Mouse (Mus musculus): ENCODE measurements around the gene Agbl2. TPM values are rescaled to one million over a fixed set of nuclear protein-coding genes. Genes with fewer than 3 reads are reported as not detected.

The Agbl2 gene
- polyA plus RNA-seq, 1 experiment from 2014 or later, result 0.35 TPM

DNA sequence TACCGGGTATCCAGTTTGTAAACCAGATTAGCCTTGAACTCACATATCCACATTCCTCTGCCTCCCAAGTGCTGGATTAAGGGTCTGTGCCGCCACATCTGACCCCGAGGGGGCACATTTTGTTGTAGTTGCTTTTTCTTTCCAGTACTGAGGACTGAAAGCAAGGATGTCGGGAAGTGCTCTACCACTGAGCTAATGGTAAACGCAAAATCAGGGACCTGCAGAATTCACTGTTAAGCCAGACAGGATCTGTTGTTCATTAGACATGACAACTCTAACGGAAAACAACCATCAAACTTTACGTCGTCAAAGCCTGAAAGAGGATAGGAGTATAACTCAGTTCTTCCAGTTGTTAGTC lies 64.0 kb downstream of the Agbl2 start:
- WGBS, result under 1% methylated on average over 8 of the region's 8 CpGs
- H3K4me1 ChIP-seq (replicated peaks; ENCODE audit: control insufficient read depth, insufficient read depth), result 0 out of 2 replicates have a peak, but pooled peaks cover 4% of the 10 kb centered on the region

DNA sequence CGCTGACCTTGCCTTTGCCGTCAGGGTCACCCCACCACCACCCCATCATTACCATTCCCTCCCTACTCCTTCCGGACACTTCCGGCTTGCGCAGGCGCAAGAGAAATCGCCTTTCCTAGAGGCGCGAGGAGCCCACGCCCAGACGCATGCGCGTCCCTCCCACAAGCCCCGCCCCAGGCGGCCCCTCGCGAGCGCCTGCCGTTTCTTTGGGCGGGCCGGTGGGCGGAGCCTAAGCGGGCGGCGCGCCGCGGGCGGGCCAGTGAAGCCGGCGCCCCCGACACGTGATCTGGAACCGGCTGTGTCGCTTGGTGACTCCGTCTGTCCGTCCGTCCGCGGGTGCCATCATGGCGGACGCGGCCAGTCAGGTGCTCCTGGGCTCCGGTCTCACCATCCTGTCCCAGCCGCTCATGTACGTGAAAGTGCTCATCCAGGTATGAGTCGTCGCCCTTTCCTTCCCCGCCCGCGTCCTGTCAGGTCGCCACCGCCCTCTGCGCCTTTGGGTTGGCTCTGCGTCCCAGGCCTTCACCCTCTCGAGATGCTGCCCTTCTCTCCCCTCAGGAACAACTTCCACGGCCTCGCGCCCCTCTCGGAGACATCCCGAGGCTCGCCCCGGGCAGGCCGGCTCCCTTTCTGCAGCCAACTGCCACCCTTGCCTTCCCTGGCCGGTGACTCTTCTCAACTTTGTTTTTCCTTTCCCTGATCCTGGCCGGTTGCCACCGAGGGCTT lies 64.6 kb downstream of the Agbl2 start, which contains the start of gene Mtch2:
Mtch2 (plus strand) TSS at position 201 of the 726 bp plus-strand sequence.
- TF ChIP-seq CTCF (IDR thresholded peaks at IDR 0.05; ENCODE audit: low read depth), result no peak
- TF ChIP-seq EP300 (optimal IDR thresholded peaks at IDR 0.05), result no peak
- Histone ChIP-seq H3K4me1 (replicated peaks; ENCODE audit: control insufficient read depth, insufficient read depth) (0 out of 2 replicates have a peak, but pooled peaks cover 4% of the 10 kb centered on the region), H3K4me2 (replicated peaks; ENCODE audit: low read depth) (peak within 1 kb of the TSS; percentile 61), H3K9ac (ENCODE audit: low read length) (peak within 1 kb of the TSS; percentile 95), H3K27me3 (ENCODE audit: control insufficient read depth, insufficient read depth, low read length) (no peaks in the 10 kb centered on the region), H3K36me3 (ENCODE audit: control insufficient read depth, insufficient read depth, low read length) (peaks cover 15% of the 10 kb centered on the region), H3K4me3 (ENCODE audit: low read depth, low read length) (peak within 1 kb of the TSS; percentile 96), H3K27ac (replicated peaks) (peak within 1 kb of the TSS; percentile 94), H3K9me3 (ENCODE audit: control insufficient read depth, low read length) (no peaks in the 10 kb centered on the region)
- DNase-seq (ENCODE audit: low spot score), result peak; percentile 99
- ATAC-seq (ENCODE audit: low FRiP score, low TSS enrichment), result peak; percentile 98
- under 1% methylated on average over 64 of the region's 67 CpGs for WGBS

More for the DNA sequence above, 64.0 kb downstream of the Agbl2 start:
- Histone ChIP-seq H3K27me3 (ENCODE audit: control insufficient read depth, insufficient read depth, low read length) (no peaks in the 10 kb centered on the region), H3K4me3 (ENCODE audit: low read depth, low read length) (peak overlapping the region; percentile 96), H3K27ac (replicated peaks) (peak overlapping the region; percentile 70), H3K9ac (ENCODE audit: low read length) (peak overlapping the region; percentile 51; the same call in 1 of the 2 replicates), H3K4me2 (replicated peaks; ENCODE audit: low read depth) (peak overlapping the region; percentile 61), H3K36me3 (ENCODE audit: control insufficient read depth, insufficient read depth, low read length) (peaks cover 13% of the 10 kb centered on the region), H3K9me3 (ENCODE audit: control insufficient read depth, low read length) (no peaks in the 10 kb centered on the region)
- DNase-seq (ENCODE audit: low spot score) (no peak), ATAC-seq (ENCODE audit: low FRiP score, low TSS enrichment) (peak; percentile 47)
- TF ChIP-seq CTCF (IDR thresholded peaks at IDR 0.05; ENCODE audit: low read depth) (peak; percentile 25; the same call in 1 of the 2 replicates), EP300 (optimal IDR thresholded peaks at IDR 0.05) (no peak)

DNA sequence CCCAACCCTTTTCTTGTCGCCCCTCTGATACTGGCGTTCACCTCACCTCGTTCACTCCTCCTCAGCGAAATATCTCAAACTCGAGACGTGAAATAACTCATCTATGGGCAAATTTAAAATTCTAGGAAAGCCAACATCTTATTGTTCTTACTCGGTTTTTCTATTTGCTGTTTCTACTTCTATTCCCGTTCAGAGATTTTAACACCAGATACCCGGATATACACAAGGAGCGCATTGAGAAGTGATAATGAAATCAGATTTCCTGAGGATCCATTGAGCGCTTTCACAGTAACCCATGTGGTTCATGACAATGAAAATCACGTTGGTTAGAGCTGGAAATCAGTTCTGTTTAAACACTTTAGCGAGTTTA lies 65.1 kb downstream of the Agbl2 start:
- Histone ChIP-seq H3K36me3 (ENCODE audit: control insufficient read depth, insufficient read depth, low read length) (peaks cover 15% of the 10 kb centered on the region), H3K9ac (ENCODE audit: low read length) (peak overlapping the region; percentile 95), H3K4me1 (replicated peaks; ENCODE audit: control insufficient read depth, insufficient read depth) (0 out of 2 replicates have a peak, but pooled peaks cover 4% of the 10 kb centered on the region), H3K9me3 (ENCODE audit: control insufficient read depth, low read length) (no peaks in the 10 kb centered on the region), H3K27me3 (ENCODE audit: control insufficient read depth, insufficient read depth, low read length) (no peaks in the 10 kb centered on the region), H3K27ac (replicated peaks) (peak overlapping the region; percentile 94), H3K4me2 (replicated peaks; ENCODE audit: low read depth) (peak overlapping the region; percentile 61), H3K4me3 (ENCODE audit: low read depth, low read length) (peak overlapping the region; percentile 96)
- WGBS, result under 1% methylated on average over 13 of the region's 13 CpGs
- ATAC-seq (ENCODE audit: low FRiP score, low TSS enrichment) (no peak), DNase-seq (ENCODE audit: low spot score) (no peak)
- no peak for TF ChIP-seq CTCF (IDR thresholded peaks at IDR 0.05; ENCODE audit: low read depth)
- no peak for TF ChIP-seq EP300 (optimal IDR thresholded peaks at IDR 0.05)

DNA sequence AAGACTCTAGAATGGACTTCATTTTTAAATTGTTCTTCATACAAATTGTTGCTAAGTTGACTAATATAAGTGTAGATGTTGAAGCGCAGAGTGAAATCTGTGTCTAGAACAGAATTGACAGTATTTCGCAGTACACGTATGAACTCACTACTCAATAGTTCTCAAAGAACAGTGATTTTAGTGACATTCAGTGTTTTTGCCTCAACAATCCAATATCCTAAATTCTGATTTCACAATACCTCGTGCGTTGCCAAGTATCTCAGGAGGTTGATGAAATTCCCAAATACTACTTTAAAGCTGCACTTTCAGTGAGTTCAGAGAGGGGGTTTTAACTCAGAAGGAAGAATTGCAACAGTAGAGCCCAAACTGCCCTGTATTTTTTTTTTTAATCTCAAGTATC lies 65.8 kb downstream of the Agbl2 start:
- peak overlapping the region; percentile 61 for H3K4me2 ChIP-seq (replicated peaks; ENCODE audit: low read depth)
- H3K27me3 ChIP-seq (ENCODE audit: control insufficient read depth, insufficient read depth, low read length), result no peaks in the 10 kb centered on the region
- H3K27ac ChIP-seq (replicated peaks), result no peak overlapping the region
- ATAC-seq (ENCODE audit: low FRiP score, low TSS enrichment) (no peak), DNase-seq (ENCODE audit: low spot score) (no peak)
- peaks cover 15% of the 10 kb centered on the region for H3K36me3 ChIP-seq (ENCODE audit: control insufficient read depth, insufficient read depth, low read length)
- H3K9ac ChIP-seq (ENCODE audit: low read length), result 0 out of 2 replicates have a peak overlapping the region, but pooled peaks have one; percentile 95
- no peaks in the 10 kb centered on the region for H3K9me3 ChIP-seq (ENCODE audit: control insufficient read depth, low read length)
- H3K4me3 ChIP-seq (ENCODE audit: low read depth, low read length), result peak overlapping the region; percentile 96; the same call in 1 of the 2 replicates
- WGBS, result 81% methylated on average over 5 of the region's 5 CpGs
- H3K4me1 ChIP-seq (replicated peaks; ENCODE audit: control insufficient read depth, insufficient read depth), result 0 out of 2 replicates have a peak, but pooled peaks cover 4% of the 10 kb centered on the region
- no peak for TF ChIP-seq CTCF (IDR thresholded peaks at IDR 0.05; ENCODE audit: low read depth)
- TF ChIP-seq EP300 (optimal IDR thresholded peaks at IDR 0.05), result no peak

DNA sequence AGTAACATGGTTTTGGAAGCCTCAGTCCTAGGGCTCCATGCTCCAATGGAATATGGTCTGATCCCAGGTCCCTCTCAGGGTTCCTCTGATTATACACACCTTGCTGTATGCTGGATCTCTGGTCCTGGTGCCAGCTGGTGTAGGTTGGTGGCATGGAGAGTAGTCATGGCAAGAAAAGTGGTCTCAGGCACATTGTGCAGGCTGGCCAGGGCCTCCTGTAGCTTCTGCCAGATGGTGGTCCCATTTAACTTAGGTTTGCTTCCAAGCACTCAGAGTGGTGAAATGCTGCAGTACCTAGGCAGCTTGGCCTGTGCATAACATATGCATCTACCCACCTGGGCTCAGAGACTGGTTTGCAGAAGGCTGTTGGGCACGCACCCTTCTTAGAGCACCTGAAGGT lies 67.9 kb downstream of the Agbl2 start:
- Histone ChIP-seq H3K36me3 (ENCODE audit: control insufficient read depth, insufficient read depth, low read length) (peaks cover 17% of the 10 kb centered on the region), H3K4me2 (replicated peaks; ENCODE audit: low read depth) (no peak overlapping the region)
- DNase-seq (ENCODE audit: low spot score), result no peak

DNA sequence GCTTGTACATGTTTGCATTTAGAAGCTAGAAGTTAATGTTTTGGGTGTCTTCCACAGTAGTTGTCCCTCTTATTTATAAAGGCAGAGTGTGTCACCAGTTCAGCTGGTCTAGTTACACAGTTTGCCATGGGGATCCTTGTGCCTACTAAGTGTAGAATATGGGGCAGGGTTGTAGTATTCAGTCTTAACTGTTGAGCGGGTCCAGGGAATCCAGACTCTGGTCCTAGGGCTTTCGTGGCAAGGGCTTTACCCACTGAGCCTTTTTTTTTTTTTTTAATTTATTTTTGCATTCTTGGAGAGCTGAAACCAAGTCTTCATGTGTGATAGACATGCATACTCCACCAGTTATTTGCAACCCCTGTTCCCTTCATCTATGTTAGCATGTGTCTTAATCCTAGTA lies 79.0 kb downstream of the Agbl2 start:
- peaks cover 24% of the 10 kb centered on the region for H3K36me3 ChIP-seq (ENCODE audit: control insufficient read depth, insufficient read depth, low read length)
- no peak for DNase-seq (ENCODE audit: low spot score)
- H3K4me2 ChIP-seq (replicated peaks; ENCODE audit: low read depth), result no peak overlapping the region
- no peaks in the 10 kb centered on the region for H3K4me1 ChIP-seq (replicated peaks; ENCODE audit: control insufficient read depth, insufficient read depth)
- no peak overlapping the region for H3K4me3 ChIP-seq (ENCODE audit: low read depth, low read length)
- no peaks in the 10 kb centered on the region for H3K9me3 ChIP-seq (ENCODE audit: control insufficient read depth, low read length)
- no peak overlapping the region for H3K27ac ChIP-seq (replicated peaks)
- no peaks in the 10 kb centered on the region for H3K27me3 ChIP-seq (ENCODE audit: control insufficient read depth, insufficient read depth, low read length)
- no peak for ATAC-seq (ENCODE audit: low FRiP score, low TSS enrichment)
- 86% methylated on average over 2 of the region's 2 CpGs for WGBS
- H3K9ac ChIP-seq (ENCODE audit: low read length), result no peak overlapping the region
- TF ChIP-seq CTCF (IDR thresholded peaks at IDR 0.05; ENCODE audit: low read depth) (no peak), EP300 (optimal IDR thresholded peaks at IDR 0.05) (no peak)

More for the DNA sequence above, 67.9 kb downstream of the Agbl2 start:
- no peak overlapping the region for H3K9ac ChIP-seq (ENCODE audit: low read length)
- 97% methylated on average over 1 of the region's 1 CpGs for WGBS
- H3K9me3 ChIP-seq (ENCODE audit: control insufficient read depth, low read length), result no peaks in the 10 kb centered on the region
- H3K27ac ChIP-seq (replicated peaks), result no peak overlapping the region
- H3K4me1 ChIP-seq (replicated peaks; ENCODE audit: control insufficient read depth, insufficient read depth), result 0 out of 2 replicates have a peak, but pooled peaks cover 4% of the 10 kb centered on the region
- no peaks in the 10 kb centered on the region for H3K27me3 ChIP-seq (ENCODE audit: control insufficient read depth, insufficient read depth, low read length)
- ATAC-seq (ENCODE audit: low FRiP score, low TSS enrichment), result no peak
- TF ChIP-seq EP300 (optimal IDR thresholded peaks at IDR 0.05) (no peak), CTCF (IDR thresholded peaks at IDR 0.05; ENCODE audit: low read depth) (no peak)
- no peak overlapping the region for H3K4me3 ChIP-seq (ENCODE audit: low read depth, low read length)

All from stomach, postnatal 0 days (tissue).